Mouse (Mus musculus): Measurements from ENCODE around the gene Gm17577.
"Not testable (repeated sequence)": the region's sequence is repeated elsewhere in the genome, so short reads cannot be mapped to it uniquely, and the experiment has no call there.

The Gm17577 gene

GRCm38 (mm10) chrX:123246807-123247206, at the start of gene Gm17577:
Gene Gm17577 (minus strand): TSS chrX:123246907.
- DNase-seq, result not testable (repeated sequence)

GRCm38 (mm10) chrX:123222381-123222780, 24.3 kb downstream of the Gm17577 start, which contains the start of gene Srsx:
Gene Srsx (minus strand): TSS chrX:123222481.
- not testable (repeated sequence) for DNase-seq
